Mouse (Mus musculus) left cerebral cortex, adult 6 months (tissue): ENCODE results near the gene Polr1b. TPM values are rescaled to one million over a fixed set of nuclear protein-coding genes. Genes with fewer than 3 reads are reported as not detected.

ENCODE experiments used
- long read RNA-seq, 2 experiments: library from polyadenylated mRNA; unstranded; transcript quantifications; one replicate each; pipeline ENCODE4 v2.0.0; 2019 to 2020
- polyA plus RNA-seq: library from polyadenylated mRNA; unstranded; fragments of <200 nt; fragmentation: Nextera tagmentation; gene quantifications from 2 replicates; pipeline ENCODE4 v1.2.3, GENCODE M21; 2021

The Polr1b gene
- 3.3 TPM in 2 replicates for polyA plus RNA-seq
- long read RNA-seq, experiment 1, transcript Polr1b-202 (15 exons, 3,998 nt) = major isoform, 27 of 41 reads
- long read RNA-seq, experiment 1, partial matches to known transcripts = 10 of 41 reads
- long read RNA-seq, experiment 1, other reads (novel, unspliced or antisense) = 4 of 41 reads
- long read RNA-seq, experiment 2, partial matches to known transcripts = 0 of 3 reads
- long read RNA-seq, experiment 2, other reads (novel, unspliced or antisense) = 1 of 3 reads

DNA sequence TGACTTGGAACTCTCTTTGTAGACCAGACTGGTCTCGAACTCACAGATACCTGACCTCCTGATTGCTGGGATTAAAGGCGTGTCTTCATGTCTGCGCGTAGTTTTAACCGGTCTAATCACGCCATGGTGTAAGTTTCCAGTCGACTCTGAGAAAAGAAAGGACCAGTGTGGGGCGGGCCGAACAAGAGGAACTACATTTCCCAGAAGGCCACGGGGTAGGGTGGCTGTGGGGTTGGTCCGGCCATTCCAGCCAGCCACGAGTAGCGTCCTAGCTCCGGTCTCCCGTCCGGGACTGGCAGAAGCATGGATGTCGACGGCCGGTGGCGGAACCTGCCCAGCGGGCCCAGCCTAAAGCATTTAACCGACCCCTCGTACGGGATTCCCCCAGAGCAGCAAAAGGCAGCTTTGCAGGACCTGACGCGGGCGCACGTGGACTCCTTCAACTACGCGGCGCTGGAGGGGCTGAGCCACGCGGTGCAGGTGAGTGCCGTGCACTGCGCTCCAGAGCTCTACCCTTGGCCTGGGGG lies at the start of gene Polr1b:
Polr1b (plus strand) TSS at position 212 of the 527 bp plus-strand sequence.

DNA sequence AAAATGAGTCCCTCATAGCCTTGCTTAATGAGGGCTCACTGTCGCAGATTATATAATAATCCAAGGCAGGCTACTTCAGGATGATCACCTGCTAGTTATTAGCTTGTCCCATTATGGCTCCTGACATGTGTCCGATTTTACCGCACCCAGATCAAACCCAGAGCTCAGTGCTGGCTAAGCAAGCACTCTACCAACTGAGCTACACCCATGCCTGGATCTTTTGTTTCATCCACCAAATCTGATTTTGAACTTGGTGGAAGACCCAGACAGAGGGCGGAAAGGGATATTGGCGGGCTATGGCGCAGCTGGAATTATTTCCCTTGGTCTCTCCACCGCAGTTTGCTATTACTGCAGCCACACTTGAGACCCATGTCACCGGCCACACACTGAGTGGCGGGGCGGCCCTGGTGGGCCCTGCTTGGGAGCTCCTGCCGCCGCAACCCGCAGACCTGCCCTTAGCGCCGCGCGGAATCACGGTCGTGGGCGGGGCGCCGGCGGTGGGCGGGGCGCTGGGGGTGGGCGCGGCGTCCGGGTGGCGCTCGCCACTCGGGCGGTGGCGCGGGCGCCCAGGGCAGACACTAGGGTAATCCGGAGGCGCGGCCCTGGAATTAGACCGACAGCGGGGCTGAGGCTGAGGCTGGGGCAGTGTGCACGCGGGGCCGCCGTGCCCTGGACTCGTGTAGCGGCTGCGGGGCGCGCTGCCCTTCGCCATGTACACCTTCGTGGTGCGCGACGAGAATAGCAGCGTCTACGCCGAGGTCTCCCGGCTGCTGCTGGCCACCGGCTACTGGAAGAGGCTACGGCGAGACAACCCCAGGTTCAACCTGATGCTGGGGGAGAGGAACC lies 35.1 kb upstream of the Polr1b start, which contains the start of gene Ttl:
Ttl (plus strand) TSS at position 506 of the 846 bp plus-strand sequence.

DNA sequence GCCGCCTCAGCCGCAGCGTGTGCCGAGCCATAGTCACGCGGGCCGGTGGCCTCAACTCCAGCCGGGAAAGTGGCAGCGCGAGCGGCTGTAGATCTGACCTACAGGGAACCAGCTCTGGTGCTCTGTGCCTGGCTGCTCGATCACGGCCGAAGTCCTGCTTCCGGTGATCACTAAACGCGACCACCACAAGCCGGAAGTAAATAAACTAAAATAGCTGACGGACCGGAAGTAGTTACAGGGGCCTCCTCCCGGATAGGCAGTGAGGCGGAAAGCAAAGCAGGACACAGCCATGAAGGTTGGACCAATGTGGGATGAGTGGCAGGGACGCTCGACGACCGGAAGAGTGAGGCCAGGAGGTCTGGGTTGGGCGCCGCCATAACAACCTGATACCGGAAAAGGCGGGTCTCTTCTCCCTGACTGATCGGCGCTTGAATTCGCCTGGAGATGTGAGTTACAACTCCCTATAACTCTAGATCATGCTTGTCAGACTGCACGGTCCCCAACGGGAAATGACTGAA lies 28.7 kb downstream of the Polr1b start, which contains the start of gene Chchd5:
Chchd5 (plus strand) TSS at position 289 of the 518 bp plus-strand sequence.

Other genes with a start within 250 kb of the Polr1b start
- gene Fbln7, start 238.0 kb upstream of the Polr1b start, polyA plus RNA-seq = 1.8 TPM in 2 replicates
- gene Zc3h8, start 156.9 kb upstream of the Polr1b start, polyA plus RNA-seq = 9.6 and 10.2 TPM in 2 replicates
- gene Zc3h6, start 133.6 kb upstream of the Polr1b start, polyA plus RNA-seq = 3.5 and 10.7 TPM in 2 replicates
- gene Gm10762, start 133.3 kb upstream of the Polr1b start, polyA plus RNA-seq = 2.1 and 5.6 TPM in 2 replicates
- gene Vinac1, start 52.8 kb upstream of the Polr1b start, polyA plus RNA-seq = 0.08 and 0.13 TPM in 2 replicates
- gene Ttl, start 35.1 kb upstream of the Polr1b start, polyA plus RNA-seq = 29.5 and 31.2 TPM in 2 replicates
- gene Chchd5, start 28.7 kb downstream of the Polr1b start, polyA plus RNA-seq = 22.4 and 25.1 TPM in 2 replicates
- 18.7 and 24.3 TPM in 2 replicates for gene Slc20a1, start 97.8 kb downstream of the Polr1b start, polyA plus RNA-seq
- 0.12 and 0.28 TPM in 2 replicates for gene Ckap2l, start 196.2 kb downstream of the Polr1b start, polyA plus RNA-seq
- 0.24 and 0.32 TPM in 2 replicates for gene Il1a, start 209.0 kb downstream of the Polr1b start, polyA plus RNA-seq